Mouse (Mus musculus) ES-E14 (cell line): ENCODE measurements around the gene Zfyve28.

Experiments used
- CHD2 ChIP-seq: IDR thresholded peaks from 2 replicates; pipeline ENCODE4 v1.6.1; 2014; ENCODE audit warnings: mild to moderate bottlenecking, low read depth, low read length, inconsistent platforms
- ZNF384 ChIP-seq: IDR thresholded peaks from 2 replicates; pipeline ENCODE4 v1.6.1; 2012; ENCODE audit warnings: low read depth, low read length, inconsistent platforms

DNA sequence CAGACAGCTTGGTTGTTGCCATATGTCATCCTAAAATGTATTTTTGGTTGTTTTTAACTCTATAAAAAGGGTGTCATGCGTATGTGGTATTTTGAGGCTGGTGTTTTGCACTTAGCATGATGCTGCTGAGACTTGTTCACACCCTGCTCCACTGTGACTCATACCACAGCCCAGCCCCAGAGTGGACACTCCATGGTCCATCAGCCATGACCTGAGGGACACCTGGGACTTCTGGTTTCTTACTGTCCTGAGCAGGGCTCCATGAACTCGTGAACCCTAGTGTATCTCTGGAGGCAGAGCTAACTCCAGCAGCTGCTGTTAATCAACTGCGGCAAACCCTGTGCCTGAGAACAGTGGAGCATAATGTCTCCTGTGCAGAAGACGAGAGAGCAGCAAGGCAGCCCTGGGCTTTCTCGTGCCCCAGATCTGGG is 15.0 kb downstream of the Zfyve28 start:
- TF ChIP-seq CHD2 (no peak), ZNF384 (no peak)
